Mouse (Mus musculus): ENCODE results near the gene Arhgef7.

DNA sequence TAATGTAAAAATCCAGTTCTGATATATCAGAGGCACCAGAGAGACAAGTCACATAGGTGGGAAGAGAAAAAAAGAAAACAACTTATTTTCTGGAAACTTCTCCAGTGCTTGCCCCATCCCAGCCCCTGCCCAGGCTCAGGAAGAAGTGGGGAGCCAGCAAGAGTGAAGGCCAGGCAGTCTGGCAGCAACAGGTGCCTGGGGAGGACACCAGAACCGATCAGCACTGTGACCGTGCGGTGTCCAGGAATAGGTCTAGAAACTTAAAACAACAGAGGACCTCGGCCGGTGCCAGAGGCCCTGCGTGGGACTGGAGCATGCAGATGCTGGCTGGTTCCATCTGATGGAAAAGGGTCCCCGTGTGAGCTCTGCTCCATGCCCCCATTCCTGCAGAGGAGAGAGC is 30.1 kb upstream of the Arhgef7 start:
- TF ChIP-seq CTCF (IDR thresholded peaks at IDR 0.05; ENCODE audit: insufficient read depth, low read depth, low read length), result no peak
- no peak for TF ChIP-seq POLR2A (IDR thresholded peaks at IDR 0.05; ENCODE audit: insufficient read depth, low read depth, low read length)

Data from olfactory bulb, adult 2 months (tissue).